Mouse (Mus musculus) embryonic facial prominence, embryonic 11.5 days (tissue): Measurements from ENCODE around the gene Agtpbp1. TPM values are rescaled to one million over a fixed set of nuclear protein-coding genes. Genes with fewer than 3 reads are reported as not detected.

Experiments used
- ATAC-seq: fragments of 200-750 bp; cut with Nextera tagmentation; replicated peaks from 2 replicates; pipeline ENCODE4 v1.8.0; 2017; ENCODE audit warnings: low read depth; ENCODE audit not compliant: insufficient number of reproducible peaks, low FRiP score, low TSS enrichment
- DNase-seq: peaks from one replicate; pipeline ENCODE4 v3.0.0-alpha.2; 2015; ENCODE audit warnings: low spot score
- H3K27ac ChIP-seq: fragments of 300-500 bp; sonication (generic); replicated peaks from 2 replicates; pipeline ENCODE4 v1.5.1; 2014; ENCODE audit warnings: mild to moderate bottlenecking, low read depth, low read length, control low read depth
- H3K27me3 ChIP-seq: fragments of 300-500 bp; sonication (generic); 2 replicates; pipeline ENCODE4 v1.6.1; 2014; ENCODE audit warnings: mild to moderate bottlenecking, low read length, moderate library complexity, mixed read lengths; ENCODE audit not compliant: control insufficient read depth, insufficient read depth
- H3K36me3 ChIP-seq: fragments of 300-500 bp; sonication (generic); replicated peaks from 2 replicates; pipeline ENCODE4 v1.6.1; 2014; ENCODE audit warnings: low read depth, mild to moderate bottlenecking, low read length, moderate library complexity, mixed read lengths; ENCODE audit not compliant: control insufficient read depth, insufficient read depth
- H3K4me1 ChIP-seq: fragments of 300-500 bp; sonication (generic); 2 replicates; pipeline ENCODE4 v1.6.1; 2014; ENCODE audit warnings: low read length, mixed read lengths; ENCODE audit not compliant: control insufficient read depth, insufficient read depth
- H3K4me2 ChIP-seq: fragments of 300-500 bp; sonication (generic); 2 replicates; pipeline ENCODE4 v1.6.1; 2014; ENCODE audit warnings: low read depth, mild to moderate bottlenecking, control low read depth, low read length, moderate library complexity
- H3K4me3 ChIP-seq: fragments of 300-500 bp; sonication (generic); 2 replicates; pipeline ENCODE4 v1.5.1; 2014; ENCODE audit warnings: low read depth, low read length, control low read depth
- H3K9ac ChIP-seq: fragments of 300-500 bp; sonication (generic); replicated peaks from 2 replicates; pipeline ENCODE4 v1.6.1; 2014; ENCODE audit warnings: mild to moderate bottlenecking, control low read depth, low read length
- H3K9me3 ChIP-seq: fragments of 300-500 bp; sonication (generic); replicated peaks from 2 replicates; pipeline ENCODE4 v1.6.1; 2016; ENCODE audit warnings: mild to moderate bottlenecking, low read length, inconsistent platforms, mixed read lengths; ENCODE audit not compliant: control insufficient read depth
- WGBS: fragments of 180-500 bp; shearing (Covaris S2); extraction: QIAGEN DNeasy Blood & Tissue Kit; methylation state at CpG from one replicate; pipeline ENCODE4 v1.1.7; 2014; 5-methylcytosine and 5-hydroxymethylcytosine counted together
- polyA plus RNA-seq: library from polyadenylated mRNA; unstranded; fragments of >200 nt; fragmentation: Nextera tagmentation; extraction: Ambion mirVana; gene quantifications from 2 replicates; pipeline ENCODE4 v1.2.1, GENCODE M21; 2014

Agtpbp1 gene
- polyA plus RNA-seq, 1 experiment from 2014 or later = 17.8 TPM

- ATAC-seq = no peak
- WGBS = 87% methylated on average over 1 of the region's 1 CpGs
Measured at GRCm38 (mm10) chr13:59434554-59434953, 150.5 kb downstream of the Agtpbp1 start.

GRCm38 (mm10) chr13:59431124-59431864 is 153.7 kb downstream of the Agtpbp1 start:
- H3K9me3 ChIP-seq = no peaks in the 10 kb centered on the region
- H3K4me3 ChIP-seq = no peak overlapping the region
- H3K9ac ChIP-seq = no peak overlapping the region
- no peak overlapping the region for H3K27ac ChIP-seq
- DNase-seq (peak; percentile 31), ATAC-seq (no peak)
- H3K36me3 ChIP-seq = no peaks in the 10 kb centered on the region
- H3K4me2 ChIP-seq = no peak overlapping the region
- 66% methylated on average over 18 of the region's 18 CpGs for WGBS
- H3K27me3 ChIP-seq = no peaks in the 10 kb centered on the region
- no peaks in the 10 kb centered on the region for H3K4me1 ChIP-seq

More at GRCm38 (mm10) chr13:59434554-59434953, 150.5 kb downstream of the Agtpbp1 start:
- no peak overlapping the region for H3K9ac ChIP-seq
- H3K27me3 ChIP-seq = no peaks in the 10 kb centered on the region
- H3K4me3 ChIP-seq = no peak overlapping the region
- H3K4me1 ChIP-seq = no peaks in the 10 kb centered on the region
- no peaks in the 10 kb centered on the region for H3K36me3 ChIP-seq
- no peak for DNase-seq
- H3K9me3 ChIP-seq = no peaks in the 10 kb centered on the region
- no peak overlapping the region for H3K4me2 ChIP-seq
- H3K27ac ChIP-seq = no peak overlapping the region

- no peak overlapping the region for H3K9ac ChIP-seq
- no peaks in the 10 kb centered on the region for H3K36me3 ChIP-seq
- no peak overlapping the region for H3K4me2 ChIP-seq
- no peaks in the 10 kb centered on the region for H3K4me1 ChIP-seq
- no peak for DNase-seq
- WGBS = 95% methylated on average over 6 of the region's 6 CpGs
- no peak overlapping the region for H3K4me3 ChIP-seq
- ATAC-seq = no peak
- H3K27me3 ChIP-seq = no peaks in the 10 kb centered on the region
- H3K9me3 ChIP-seq = no peaks in the 10 kb centered on the region
- H3K27ac ChIP-seq = no peak overlapping the region
Measured at GRCm38 (mm10) chr13:59429369-59429768, 155.7 kb downstream of the Agtpbp1 start.

GRCm38 (mm10) chr13:59423871-59424270 is 161.2 kb downstream of the Agtpbp1 start:
- no peak overlapping the region for H3K27ac ChIP-seq
- H3K27me3 ChIP-seq = no peaks in the 10 kb centered on the region
- no peaks in the 10 kb centered on the region for H3K4me1 ChIP-seq
- H3K4me3 ChIP-seq = no peak overlapping the region
- 74% methylated on average over 5 of the region's 5 CpGs for WGBS
- ATAC-seq = no peak
- no peak overlapping the region for H3K9ac ChIP-seq
- DNase-seq = no peak
- H3K9me3 ChIP-seq = no peaks in the 10 kb centered on the region
- H3K4me2 ChIP-seq = no peak overlapping the region
- no peaks in the 10 kb centered on the region for H3K36me3 ChIP-seq

- no peak overlapping the region for H3K27ac ChIP-seq
- DNase-seq = no peak
- H3K36me3 ChIP-seq = no peaks in the 10 kb centered on the region
- no peaks in the 10 kb centered on the region for H3K27me3 ChIP-seq
- ATAC-seq = no peak
- no peak overlapping the region for H3K9ac ChIP-seq
- WGBS = 85% methylated on average over 15 of the region's 15 CpGs
- H3K4me2 ChIP-seq = no peak overlapping the region
- no peaks in the 10 kb centered on the region for H3K9me3 ChIP-seq
- no peak overlapping the region for H3K4me3 ChIP-seq
- H3K4me1 ChIP-seq = no peaks in the 10 kb centered on the region
Measured at GRCm38 (mm10) chr13:59416530-59417230, 168.3 kb downstream of the Agtpbp1 start.

- H3K27ac ChIP-seq = no peak overlapping the region
- no peak overlapping the region for H3K4me3 ChIP-seq
- no peak overlapping the region for H3K4me2 ChIP-seq
- H3K9ac ChIP-seq = no peak overlapping the region
- ATAC-seq (no peak), DNase-seq (no peak)
- no peaks in the 10 kb centered on the region for H3K27me3 ChIP-seq
- no peaks in the 10 kb centered on the region for H3K36me3 ChIP-seq
- whole genome bisulfite sequencing = 90% methylated on average over 9 of the region's 9 CpGs
- no peaks in the 10 kb centered on the region for H3K9me3 ChIP-seq
- H3K4me1 ChIP-seq = no peaks in the 10 kb centered on the region
Measured at GRCm38 (mm10) chr13:59413885-59414284, 171.1 kb downstream of the Agtpbp1 start.

- Histone ChIP-seq H3K4me1 (no peaks in the 10 kb centered on the region), H3K4me3 (no peak overlapping the region), H3K27me3 (no peaks in the 10 kb centered on the region), H3K4me2 (no peak overlapping the region), H3K36me3 (no peaks in the 10 kb centered on the region), H3K27ac (no peak overlapping the region), H3K9me3 (no peaks in the 10 kb centered on the region), H3K9ac (no peak overlapping the region)
- 91% methylated on average over 4 of the region's 4 CpGs for WGBS
- DNase-seq (no peak), ATAC-seq (no peak)
Measured at GRCm38 (mm10) chr13:59412672-59413071, 172.4 kb downstream of the Agtpbp1 start.

GRCm38 (mm10) chr13:59407182-59407581 is 177.8 kb downstream of the Agtpbp1 start:
- H3K4me3 ChIP-seq = no peak overlapping the region
- H3K27ac ChIP-seq = no peak overlapping the region
- no peak overlapping the region for H3K9ac ChIP-seq
- H3K4me1 ChIP-seq = no peaks in the 10 kb centered on the region
- 83% methylated on average over 6 of the region's 6 CpGs for WGBS
- H3K36me3 ChIP-seq = no peaks in the 10 kb centered on the region
- DNase-seq (no peak), ATAC-seq (no peak)
- no peaks in the 10 kb centered on the region for H3K9me3 ChIP-seq
- H3K27me3 ChIP-seq = no peaks in the 10 kb centered on the region
- no peak overlapping the region for H3K4me2 ChIP-seq
